Mouse (Mus musculus): ENCODE data around the gene Samsn1.

GRCm38 (mm10) chr16:75961036-75961435, 61.0 kb downstream of the Samsn1 start:
- TF ChIP-seq MAFK (IDR thresholded peaks at IDR 0.05; ENCODE audit: insufficient read depth, low read depth, low read length) (no peak), CHD2 (IDR thresholded peaks at IDR 0.05; ENCODE audit: low read depth, low read length) (no peak), HCFC1 (IDR thresholded peaks at IDR 0.05; ENCODE audit: borderline replicate concordance, insufficient read depth, low read length) (no peak), ZC3H11A (IDR thresholded peaks at IDR 0.05; ENCODE audit: borderline replicate concordance, low read depth, low read length) (no peak)

Data from ES-E14 (cell line).